Mouse (Mus musculus): ENCODE data around the gene Heg1. TPM values are rescaled to one million over a fixed set of nuclear protein-coding genes. Genes with fewer than 3 reads are reported as not detected.

The Heg1 gene
- polyA plus RNA-seq, 1 experiment from 2014 or later: 9.1 TPM

DNA sequence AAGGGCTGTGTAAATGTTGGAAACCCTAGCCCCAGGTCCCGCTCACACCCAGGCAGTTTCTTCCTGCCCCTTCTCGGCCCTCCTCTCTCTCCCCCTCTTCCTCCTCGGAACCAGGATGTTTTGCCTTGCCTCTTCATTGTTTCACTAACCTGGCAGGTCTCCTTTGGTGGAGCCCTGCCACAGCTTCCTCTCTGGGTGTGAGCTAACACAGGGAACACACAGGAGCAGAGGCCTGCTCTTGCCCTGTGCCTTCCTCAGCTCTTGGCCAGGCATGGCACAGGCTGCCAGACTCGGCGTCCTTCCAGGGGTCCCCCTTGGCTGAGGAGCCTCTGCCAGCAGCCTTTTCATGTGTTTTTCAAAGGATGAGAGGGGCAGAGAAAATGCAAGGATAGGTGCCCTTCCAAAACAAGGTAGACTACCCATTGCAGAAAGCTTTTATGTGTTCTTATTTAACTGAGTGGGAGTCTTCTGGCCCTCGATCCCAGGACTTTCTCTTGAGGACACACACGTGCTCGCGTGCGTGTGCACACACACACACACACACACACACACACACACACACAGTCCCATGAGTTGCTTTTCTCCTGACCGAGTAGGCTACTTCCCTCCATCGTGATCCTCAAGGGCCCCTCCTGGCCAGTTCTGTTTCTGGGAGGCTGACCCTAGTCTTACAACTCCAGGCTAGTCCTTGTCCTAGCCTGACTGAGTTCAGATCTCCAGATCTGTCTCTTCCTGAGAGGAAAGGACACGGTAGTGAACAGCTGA, 12.8 kb downstream of the Heg1 start:
- Histone ChIP-seq H3K9me3 (ENCODE audit: control insufficient read depth, low read length) (no peaks in the 10 kb centered on the region), H3K4me3 (ENCODE audit: low read depth, low read length) (no peak overlapping the region), H3K36me3 (ENCODE audit: control insufficient read depth, insufficient read depth, low read length) (no peaks in the 10 kb centered on the region), H3K4me2 (replicated peaks; ENCODE audit: low read depth) (no peak overlapping the region), H3K27ac (replicated peaks) (peak overlapping the region; percentile 8), H3K9ac (ENCODE audit: low read length) (no peak overlapping the region), H3K4me1 (replicated peaks; ENCODE audit: control insufficient read depth, insufficient read depth) (0 out of 2 replicates have a peak, but pooled peaks cover 6% of the 10 kb centered on the region), H3K27me3 (ENCODE audit: control insufficient read depth, insufficient read depth, low read length) (no peaks in the 10 kb centered on the region)
- ATAC-seq (ENCODE audit: low FRiP score, low TSS enrichment): no peak; the same call in 1 of the 2 replicates
- no peak for TF ChIP-seq CTCF (IDR thresholded peaks at IDR 0.05; ENCODE audit: low read depth)
- TF ChIP-seq EP300 (optimal IDR thresholded peaks at IDR 0.05): no peak
- 67% methylated on average over 13 of the region's 13 CpGs for WGBS
- no peak for DNase-seq (ENCODE audit: low spot score)

DNA sequence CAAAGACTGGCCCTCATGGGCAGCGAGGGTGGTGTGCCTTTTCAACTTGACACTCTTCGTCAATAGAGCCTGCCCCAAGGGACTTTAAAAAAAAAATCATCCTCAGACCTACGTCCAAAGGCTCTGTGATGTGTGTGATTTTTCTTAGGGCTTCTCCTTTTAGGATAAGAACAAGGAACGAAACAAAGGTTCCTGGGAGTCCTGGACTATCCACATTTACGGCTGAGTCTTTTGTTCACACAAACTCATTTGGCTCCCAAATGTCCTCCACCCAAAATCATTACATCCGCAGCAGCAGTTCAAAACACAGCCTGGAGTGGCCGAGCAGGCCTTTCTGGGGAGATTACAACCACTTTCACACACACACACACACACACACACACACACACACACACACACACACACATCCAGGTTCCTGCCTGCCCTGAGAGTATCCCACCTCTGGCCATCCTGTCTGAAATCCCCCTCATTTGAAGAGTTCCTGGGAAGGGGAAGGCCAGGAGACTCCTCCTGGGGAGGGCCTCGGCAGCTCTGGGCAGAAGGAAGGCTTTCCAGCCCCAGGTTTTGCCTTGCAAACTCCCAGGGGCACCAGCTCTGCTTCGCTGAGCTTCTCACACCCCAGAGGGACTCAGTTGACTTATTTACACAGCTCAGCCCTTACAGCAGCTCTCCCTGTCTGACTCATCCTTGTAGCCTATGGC, 13.6 kb downstream of the Heg1 start:
- Histone ChIP-seq H3K27me3 (ENCODE audit: control insufficient read depth, insufficient read depth, low read length) (no peaks in the 10 kb centered on the region), H3K4me3 (ENCODE audit: low read depth, low read length) (no peak overlapping the region), H3K27ac (replicated peaks) (peak overlapping the region; percentile 37), H3K36me3 (ENCODE audit: control insufficient read depth, insufficient read depth, low read length) (no peaks in the 10 kb centered on the region), H3K9ac (ENCODE audit: low read length) (no peak overlapping the region), H3K4me2 (replicated peaks; ENCODE audit: low read depth) (no peak overlapping the region), H3K4me1 (replicated peaks; ENCODE audit: control insufficient read depth, insufficient read depth) (0 out of 2 replicates have a peak, but pooled peaks cover 6% of the 10 kb centered on the region), H3K9me3 (ENCODE audit: control insufficient read depth, low read length) (no peaks in the 10 kb centered on the region)
- 38% methylated on average over 9 of the region's 9 CpGs for WGBS
- peak; percentile 72 for ATAC-seq (ENCODE audit: low FRiP score, low TSS enrichment)
- TF ChIP-seq EP300 (optimal IDR thresholded peaks at IDR 0.05) (no peak), CTCF (IDR thresholded peaks at IDR 0.05; ENCODE audit: low read depth) (no peak)
- no peak for DNase-seq (ENCODE audit: low spot score)

DNA sequence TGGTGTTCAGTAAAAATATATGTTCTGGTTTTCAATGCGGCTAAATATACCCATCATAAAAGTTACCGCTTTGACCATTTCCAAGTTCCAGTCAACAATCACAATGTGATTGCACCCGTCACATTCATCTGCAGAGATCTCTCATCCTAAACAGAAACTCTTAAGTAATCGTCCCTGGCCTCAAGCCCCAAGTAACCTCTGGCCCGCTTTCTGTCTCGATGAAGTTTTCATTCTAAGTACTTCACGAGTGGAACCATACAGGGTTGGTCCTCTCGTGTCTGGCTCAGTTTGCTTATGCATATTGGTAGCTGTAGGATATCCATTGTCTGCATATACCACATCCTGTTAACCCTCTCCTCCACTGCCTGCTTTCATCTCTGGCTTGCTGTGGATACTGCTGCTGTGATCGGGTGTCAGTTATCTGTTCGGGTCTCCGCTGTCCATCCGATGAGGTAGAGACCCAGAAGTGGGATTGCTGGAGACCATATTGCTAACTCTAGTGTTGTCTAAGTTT, 14.2 kb downstream of the Heg1 start:
- H3K4me1 ChIP-seq (replicated peaks; ENCODE audit: control insufficient read depth, insufficient read depth): 0 out of 2 replicates have a peak, but pooled peaks cover 6% of the 10 kb centered on the region
- 0 out of 2 replicates have a peak overlapping the region, but pooled peaks have one; percentile 14 for H3K4me2 ChIP-seq (replicated peaks; ENCODE audit: low read depth)
- no peaks in the 10 kb centered on the region for H3K27me3 ChIP-seq (ENCODE audit: control insufficient read depth, insufficient read depth, low read length)
- H3K4me3 ChIP-seq (ENCODE audit: low read depth, low read length): no peak overlapping the region
- H3K36me3 ChIP-seq (ENCODE audit: control insufficient read depth, insufficient read depth, low read length): no peaks in the 10 kb centered on the region
- H3K9me3 ChIP-seq (ENCODE audit: control insufficient read depth, low read length): no peaks in the 10 kb centered on the region
- WGBS: 36% methylated on average over 12 of the region's 12 CpGs
- H3K27ac ChIP-seq (replicated peaks): peak overlapping the region; percentile 37
- TF ChIP-seq EP300 (optimal IDR thresholded peaks at IDR 0.05) (no peak), CTCF (IDR thresholded peaks at IDR 0.05; ENCODE audit: low read depth) (no peak)
- H3K9ac ChIP-seq (ENCODE audit: low read length): 0 out of 2 replicates have a peak overlapping the region, but pooled peaks have one; percentile 8
- no peak for DNase-seq (ENCODE audit: low spot score)
- peak; percentile 34; the same call in 1 of the 2 replicates for ATAC-seq (ENCODE audit: low FRiP score, low TSS enrichment)

DNA sequence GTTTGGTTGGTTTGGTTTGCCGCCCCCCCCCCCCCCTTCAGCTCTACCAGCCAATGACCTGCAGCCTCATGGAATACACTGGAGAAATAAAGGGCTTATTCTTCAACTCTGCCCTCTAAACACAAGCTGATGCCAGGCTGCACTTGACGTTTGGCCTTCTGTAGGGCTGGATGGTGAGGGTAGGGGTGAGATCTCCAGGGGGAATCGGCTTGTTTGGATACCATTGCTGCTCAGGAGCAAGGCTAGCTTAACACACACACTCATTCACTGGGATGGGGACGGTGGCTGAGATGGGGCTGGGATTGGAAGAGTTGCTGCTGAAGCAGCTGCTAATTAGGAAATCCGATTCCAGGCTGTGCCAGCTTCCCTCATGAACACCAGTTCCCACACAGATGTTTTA, 16.4 kb downstream of the Heg1 start:
- 63% methylated on average over 5 of the region's 5 CpGs for WGBS
- ATAC-seq (ENCODE audit: low FRiP score, low TSS enrichment): no peak
- H3K9ac ChIP-seq (ENCODE audit: low read length): no peak overlapping the region

DNA sequence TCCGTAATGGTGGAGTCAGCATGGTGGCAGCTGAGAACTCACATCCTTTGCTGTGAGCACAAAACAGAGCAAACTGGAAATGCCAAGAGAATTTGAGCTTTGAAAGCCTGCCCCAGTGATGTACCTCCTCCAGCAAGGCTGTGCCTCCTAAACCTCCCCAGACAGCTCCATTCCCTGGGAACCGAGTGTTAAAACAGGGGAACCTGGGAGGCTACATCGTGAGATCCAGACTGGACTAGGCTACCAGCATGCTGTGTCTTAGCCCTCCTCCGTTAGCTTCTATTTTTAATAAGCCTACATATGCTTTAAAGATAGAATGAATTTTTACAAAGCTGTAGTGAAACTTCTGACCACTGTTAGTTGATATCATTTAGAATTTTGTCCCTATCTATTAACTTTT, 17.7 kb downstream of the Heg1 start:
- Histone ChIP-seq H3K4me1 (replicated peaks; ENCODE audit: control insufficient read depth, insufficient read depth) (0 out of 2 replicates have a peak, but pooled peaks cover 5% of the 10 kb centered on the region), H3K36me3 (ENCODE audit: control insufficient read depth, insufficient read depth, low read length) (no peaks in the 10 kb centered on the region), H3K27ac (replicated peaks) (no peak overlapping the region), H3K9me3 (ENCODE audit: control insufficient read depth, low read length) (no peaks in the 10 kb centered on the region), H3K4me3 (ENCODE audit: low read depth, low read length) (no peak overlapping the region), H3K4me2 (replicated peaks; ENCODE audit: low read depth) (no peak overlapping the region), H3K9ac (ENCODE audit: low read length) (no peak overlapping the region), H3K27me3 (ENCODE audit: control insufficient read depth, insufficient read depth, low read length) (no peaks in the 10 kb centered on the region)
- TF ChIP-seq CTCF (IDR thresholded peaks at IDR 0.05; ENCODE audit: low read depth): no peak
- no peak for TF ChIP-seq EP300 (optimal IDR thresholded peaks at IDR 0.05)
- 94% methylated on average over 4 of the region's 4 CpGs for WGBS
- no peak for ATAC-seq (ENCODE audit: low FRiP score, low TSS enrichment)
- no peak for DNase-seq (ENCODE audit: low spot score)

More for the DNA sequence above, 16.4 kb downstream of the Heg1 start:
- Histone ChIP-seq H3K27me3 (ENCODE audit: control insufficient read depth, insufficient read depth, low read length) (no peaks in the 10 kb centered on the region), H3K36me3 (ENCODE audit: control insufficient read depth, insufficient read depth, low read length) (no peaks in the 10 kb centered on the region), H3K4me1 (replicated peaks; ENCODE audit: control insufficient read depth, insufficient read depth) (0 out of 2 replicates have a peak, but pooled peaks cover 6% of the 10 kb centered on the region), H3K4me3 (ENCODE audit: low read depth, low read length) (no peak overlapping the region), H3K27ac (replicated peaks) (no peak overlapping the region), H3K9me3 (ENCODE audit: control insufficient read depth, low read length) (no peaks in the 10 kb centered on the region), H3K4me2 (replicated peaks; ENCODE audit: low read depth) (no peak overlapping the region)
- TF ChIP-seq EP300 (optimal IDR thresholded peaks at IDR 0.05) (no peak), CTCF (IDR thresholded peaks at IDR 0.05; ENCODE audit: low read depth) (no peak)
- DNase-seq (ENCODE audit: low spot score): no peak

All from stomach, postnatal 0 days (tissue).